Mouse (Mus musculus) granulocyte monocyte progenitor cell, adult 5-6 weeks (primary cell): ENCODE data around the gene Ankrd37. TPM values are rescaled to one million over a fixed set of nuclear protein-coding genes. Genes with fewer than 3 reads are reported as not detected.

Source experiments
- ATAC-seq: replicated peaks from 2 replicates; pipeline ENCODE4 v1.8.0; 2016; ENCODE audit warnings: mild to moderate bottlenecking, moderate TSS enrichment, inconsistent platforms; ENCODE audit not compliant: poor library complexity, severe bottlenecking
- total RNA-seq, 2 experiments: library from RNA; stranded (forward) in 1 of 2; stranded (reverse) in 1 of 2; fragments of 200-712, 200-1000 nt in 1 of 2; fragments of >200 nt in 1 of 2; fragmentation: Nextera tagmentation in 1 of 2; gene quantifications; 2 replicates each; pipeline ENCODE4 v1.2.3; 2014 to 2017

Gene Ankrd37
- not detected in 2 replicates for total RNA-seq (2014; fragmentation: Nextera tagmentation)
- not detected in 2 replicates for total RNA-seq (2017)

DNA sequence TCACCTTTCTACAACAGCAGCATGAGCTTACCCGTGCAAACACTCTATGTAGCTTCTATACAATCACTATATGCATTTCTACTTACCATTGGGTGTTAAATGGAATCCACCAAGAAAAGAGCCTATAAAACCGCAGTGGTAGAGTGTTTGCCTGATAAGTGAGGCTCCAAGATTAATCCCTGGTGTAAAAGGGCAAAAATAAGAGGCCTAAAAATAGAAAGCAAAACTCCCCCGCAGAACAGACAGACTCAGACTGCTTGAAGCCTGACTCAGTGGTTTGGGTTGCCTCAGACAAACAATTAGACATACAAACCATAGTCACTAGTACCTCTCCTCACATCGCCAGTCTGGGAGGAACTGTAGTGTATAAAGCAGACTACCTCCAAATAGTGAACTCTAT lies at the start of gene Ankrd37:
Ankrd37 (minus strand) TSS at position 112 of the 400 bp plus-strand sequence.
- no peak for ATAC-seq

DNA sequence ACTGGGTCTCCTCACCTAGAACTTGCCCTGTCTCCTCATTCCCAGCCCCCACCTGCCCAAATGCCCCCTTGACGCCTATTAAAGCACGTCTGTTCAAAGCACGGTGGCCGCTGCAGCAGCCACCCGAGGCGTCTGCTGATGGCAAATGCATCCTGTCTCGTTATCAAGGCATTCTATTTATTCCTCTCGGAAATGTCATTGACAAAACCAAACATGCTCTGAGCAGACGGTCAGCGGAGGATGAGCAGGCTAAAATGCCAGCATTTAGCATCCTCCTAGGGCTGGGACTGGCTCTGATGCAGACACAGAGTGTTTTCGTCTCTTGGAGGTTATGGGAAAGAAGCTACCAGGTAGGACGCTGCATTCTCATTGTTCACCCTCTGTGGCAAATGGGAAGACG lies 34.8 kb upstream of the Ankrd37 start:
- no peak for ATAC-seq

- ATAC-seq = no peak
Measured at GRCm38 (mm10) chr8:46039666-46040065, 34.2 kb upstream of the Ankrd37 start.

GRCm38 (mm10) chr8:46036217-46036616 lies 30.7 kb upstream of the Ankrd37 start:
- no peak for ATAC-seq

- ATAC-seq = no peak
Measured at GRCm38 (mm10) chr8:46024392-46024791, 18.9 kb upstream of the Ankrd37 start.

- ATAC-seq = no peak
Measured at GRCm38 (mm10) chr8:46022758-46023157, 17.3 kb upstream of the Ankrd37 start.

DNA sequence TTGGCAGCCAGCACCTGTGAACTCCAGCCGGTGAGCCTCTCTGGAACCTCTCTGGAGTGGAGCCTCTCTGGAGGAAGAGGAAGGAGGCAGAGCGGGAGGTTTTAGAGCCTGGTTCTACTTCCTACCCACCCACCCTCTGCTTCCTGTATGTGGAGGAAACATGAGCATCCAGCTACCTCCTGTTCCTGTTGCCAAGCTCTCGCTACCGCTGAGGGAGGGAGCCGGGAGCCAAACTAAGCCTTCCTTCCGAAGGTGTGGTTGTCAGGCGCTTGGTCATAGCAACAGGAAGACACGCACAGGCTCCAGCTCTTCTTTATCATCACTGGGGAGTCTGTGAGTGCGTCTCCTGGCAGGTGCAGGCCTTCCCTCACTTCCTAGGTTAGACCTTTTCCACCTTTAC lies 16.7 kb upstream of the Ankrd37 start:
- ATAC-seq = no peak

DNA sequence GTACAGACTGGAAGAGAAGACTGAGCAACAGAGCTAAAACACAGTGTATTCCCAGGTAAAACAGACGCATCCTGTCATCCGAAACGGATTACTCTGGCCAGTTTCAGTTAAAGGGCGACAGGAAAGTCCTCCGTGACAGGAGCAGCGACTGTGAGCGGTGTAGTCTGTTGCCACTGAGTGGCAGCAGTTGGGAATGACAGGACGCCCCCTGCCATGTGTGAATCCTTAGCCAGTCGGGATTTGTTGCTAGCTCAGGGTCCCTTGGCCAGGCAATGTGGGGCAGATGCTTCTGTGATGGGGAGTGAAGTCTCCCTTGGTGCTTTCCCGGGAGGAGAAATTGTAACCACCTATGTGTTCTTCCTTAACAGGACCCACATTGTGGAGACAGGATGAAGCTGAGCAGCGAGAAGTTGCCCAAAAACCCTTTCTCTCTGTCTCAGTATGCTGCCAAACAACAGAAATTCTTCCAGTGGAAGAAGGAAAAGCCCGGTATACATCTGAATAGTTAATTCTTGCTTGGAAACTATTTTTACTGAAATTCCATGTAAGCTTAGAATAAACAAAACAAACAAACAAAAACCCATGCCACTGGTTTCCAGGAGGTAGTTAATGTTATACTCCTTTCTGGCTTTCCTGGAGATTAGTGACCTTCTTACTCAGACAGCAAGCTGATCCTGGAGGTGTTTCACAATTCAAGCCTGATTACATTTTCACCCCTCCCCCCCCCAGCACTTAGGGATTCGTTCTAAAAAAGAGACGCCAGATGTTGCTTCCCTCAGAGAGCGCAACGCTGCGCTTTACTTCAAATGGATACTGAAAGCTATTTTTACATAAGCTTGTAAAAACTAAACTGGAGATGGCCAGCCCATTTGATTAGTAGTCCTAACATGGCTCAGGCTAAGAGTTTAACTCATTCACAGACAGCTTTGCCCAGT lies 5.5 kb upstream of the Ankrd37 start:
- ATAC-seq = no peak

- ATAC-seq = no peak
Measured at GRCm38 (mm10) chr8:46010306-46010705, 4.8 kb upstream of the Ankrd37 start.

- no peak for ATAC-seq
Measured at GRCm38 (mm10) chr8:46007050-46007672, 1.7 kb upstream of the Ankrd37 start.

GRCm38 (mm10) chr8:45999784-46000705 lies 5.5 kb downstream of the Ankrd37 start:
- ATAC-seq = peak; percentile 94

GRCm38 (mm10) chr8:45999138-45999783 lies 6.2 kb downstream of the Ankrd37 start, which contains the start of gene Lrp2bp:
TSS of gene Lrp2bp (plus strand) at chr8:45999303.
- ATAC-seq = no peak

DNA sequence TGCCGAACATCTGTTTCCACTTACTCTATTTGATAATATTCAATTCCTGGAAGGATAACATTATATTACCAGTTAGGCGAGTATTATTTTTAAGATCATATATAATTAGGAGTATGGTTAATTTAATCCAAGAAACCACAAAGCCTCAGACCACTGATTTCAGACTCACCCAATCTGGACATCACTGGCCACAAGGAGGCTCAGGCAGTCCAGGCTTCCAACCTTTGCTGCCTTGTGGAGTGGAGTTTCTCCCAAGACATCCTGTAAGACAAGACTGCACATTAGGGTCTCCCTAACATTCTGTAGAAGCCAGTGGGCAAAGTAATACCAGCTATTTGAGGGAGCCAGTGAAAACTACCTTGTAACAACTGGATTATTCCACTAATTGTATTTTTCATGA lies 7.3 kb downstream of the Ankrd37 start:
- no peak for ATAC-seq

DNA sequence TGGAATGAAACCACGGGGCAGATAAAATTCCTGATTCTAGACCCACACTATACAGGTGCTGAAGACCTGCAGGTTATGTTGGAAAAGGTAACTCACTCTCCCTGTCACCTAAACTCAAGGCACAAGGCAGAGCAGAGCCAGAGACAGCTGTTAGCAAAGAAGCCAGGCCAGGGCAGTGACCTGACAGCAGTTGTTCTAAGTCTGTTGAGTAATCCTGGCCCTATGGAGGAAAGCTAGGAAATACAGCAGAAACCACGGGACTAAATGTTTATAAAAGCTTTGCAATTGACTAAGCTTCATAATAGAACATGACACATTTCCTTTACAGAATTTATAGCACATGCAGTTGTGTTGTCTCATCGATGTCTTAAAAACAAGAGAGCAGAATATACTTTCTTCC lies 9.9 kb downstream of the Ankrd37 start:
- no peak for ATAC-seq

GRCm38 (mm10) chr8:45994111-45994510 lies 11.4 kb downstream of the Ankrd37 start:
- peak; percentile 68 for ATAC-seq

DNA sequence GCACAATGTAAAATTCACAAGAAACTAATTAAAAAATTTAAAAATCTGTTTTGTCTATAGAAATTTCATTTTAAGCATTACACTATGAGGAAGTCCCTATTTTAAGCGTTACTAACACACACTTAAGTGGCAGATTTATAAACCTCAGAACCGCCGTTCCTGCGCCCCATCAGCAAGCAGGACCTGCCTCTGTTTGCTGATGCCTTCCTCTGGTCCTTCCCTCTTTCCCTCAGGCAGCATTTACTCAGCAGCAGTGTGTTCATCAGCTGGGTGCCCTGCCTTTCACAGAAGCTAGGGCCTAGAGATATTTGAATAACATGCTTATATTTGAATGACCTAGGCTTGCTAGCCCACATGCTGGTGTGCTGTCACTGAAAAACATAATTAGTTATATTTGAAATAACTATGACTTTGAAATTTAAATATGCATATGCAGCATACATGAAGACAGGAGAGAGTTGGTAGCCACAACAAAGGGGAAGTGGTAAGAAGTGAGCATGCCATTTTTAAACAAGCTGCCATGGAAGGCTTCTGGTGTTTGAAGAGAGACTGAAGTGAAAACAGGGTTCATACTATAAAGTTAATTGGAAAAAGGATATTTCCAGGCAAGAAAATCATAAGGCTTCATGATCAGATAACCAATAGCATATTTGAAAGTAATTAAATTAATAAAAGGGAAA lies 14.7 kb downstream of the Ankrd37 start:
- peak; percentile 65; the same call in 1 of the 2 replicates for ATAC-seq

GRCm38 (mm10) chr8:45988189-45988588 lies 17.3 kb downstream of the Ankrd37 start:
- ATAC-seq = no peak

GRCm38 (mm10) chr8:45986665-45987064 lies 18.8 kb downstream of the Ankrd37 start:
- ATAC-seq = no peak

GRCm38 (mm10) chr8:45975837-45976468 lies 29.6 kb downstream of the Ankrd37 start:
- ATAC-seq = peak; percentile 58
